Mouse (Mus musculus) spleen, embryonic (tissue): Measurements from ENCODE around the gene Fbxl2.

Experiments used
- CTCF ChIA-PET: fragments of 350-600 bp; sonication (Branson Sonifier 250); formaldehyde crosslinking; loops from one replicate; lab custom pipeline; 2022; lab: Charles Lee

Gene Fbxl2

GRCm38 (mm10) chr9:114019012-114019762 lies 26.8 kb downstream of the Fbxl2 start:
- CTCF ChIA-PET, result no interaction called here

GRCm38 (mm10) chr9:114016402-114016801 lies 29.6 kb downstream of the Fbxl2 start:
- CTCF ChIA-PET, result interaction anchor here (0.5 kb wide), 1 partner anchor 1311 kb away, joined by 13 read pairs; no protein-coding TSS in a partner anchor

DNA sequence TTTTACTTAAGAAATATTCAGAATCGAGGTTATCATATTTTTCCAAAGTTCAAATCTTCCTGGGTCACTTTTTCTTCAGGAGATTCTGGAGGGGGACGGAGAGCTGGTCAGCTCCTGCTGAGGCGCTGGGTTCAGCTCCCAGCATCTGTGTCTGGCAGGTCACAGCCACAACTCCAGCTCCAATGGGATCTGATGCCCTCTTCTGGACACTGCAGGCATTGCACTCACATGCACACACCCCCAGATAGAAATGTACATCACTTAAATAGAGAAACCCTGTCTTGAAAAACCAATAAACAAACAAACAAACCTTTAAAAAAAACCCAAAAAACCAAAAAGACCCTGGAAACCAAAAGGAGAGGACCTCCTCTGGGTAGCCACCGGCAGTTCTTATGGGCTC lies 30.3 kb downstream of the Fbxl2 start:
- CTCF ChIA-PET, result no interaction called here

- CTCF ChIA-PET, result no interaction called here
Observed at GRCm38 (mm10) chr9:114014034-114014433, 32.0 kb downstream of the Fbxl2 start.

DNA sequence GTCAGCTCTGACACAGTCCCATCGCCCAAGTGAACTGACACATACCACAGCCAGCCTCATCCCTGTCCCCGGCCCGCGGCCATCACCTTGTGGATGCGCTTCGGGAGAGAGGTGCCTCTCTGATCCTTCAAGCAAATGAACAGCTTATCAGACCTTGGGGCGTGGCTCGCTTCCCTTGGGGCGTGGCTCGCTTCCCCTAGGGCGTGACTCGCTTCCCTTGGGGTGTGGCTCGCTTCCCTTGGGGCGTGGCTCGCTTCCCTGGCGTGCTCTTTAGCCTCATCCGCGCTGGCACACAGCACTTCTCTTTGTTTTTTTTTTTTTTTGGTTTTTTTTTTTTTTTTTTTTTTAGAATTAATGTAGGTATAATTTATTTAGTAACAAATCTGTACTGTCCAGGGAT lies 34.8 kb downstream of the Fbxl2 start:
- CTCF ChIA-PET, result no interaction called here

GRCm38 (mm10) chr9:114009526-114009925 lies 36.5 kb downstream of the Fbxl2 start:
- CTCF ChIA-PET, result no interaction called here

- CTCF ChIA-PET, result no interaction called here
Observed at GRCm38 (mm10) chr9:114007850-114008350, 38.1 kb downstream of the Fbxl2 start.

GRCm38 (mm10) chr9:114006801-114007200 lies 39.2 kb downstream of the Fbxl2 start:
- CTCF ChIA-PET, result no interaction called here

- CTCF ChIA-PET, result no interaction called here
Observed at GRCm38 (mm10) chr9:113998311-113998710, 47.7 kb downstream of the Fbxl2 start.

DNA sequence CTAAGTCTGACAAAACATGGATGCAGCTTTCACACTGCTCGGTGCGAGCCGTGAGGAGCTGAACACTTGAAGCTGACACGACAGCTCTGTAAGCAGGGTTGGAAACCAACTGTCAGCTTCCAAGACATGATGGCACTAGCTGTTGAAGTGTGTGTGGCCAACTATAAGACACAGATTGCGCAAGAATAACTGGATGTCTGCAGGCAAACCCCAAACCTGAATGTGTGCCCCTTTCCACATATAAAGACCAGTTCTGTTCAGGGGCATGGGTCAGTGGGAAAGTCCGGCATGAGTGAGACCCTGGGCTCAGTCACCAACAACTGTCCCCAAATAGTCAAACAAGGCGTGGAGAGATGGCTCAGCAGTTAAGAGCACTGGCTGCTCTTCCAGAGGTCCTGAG lies 53.2 kb downstream of the Fbxl2 start:
- CTCF ChIA-PET, result no interaction called here

GRCm38 (mm10) chr9:113990547-113991248 lies 55.3 kb downstream of the Fbxl2 start:
- CTCF ChIA-PET, result interaction anchor here (0.7 kb wide), 1 partner anchor 144 kb away, joined by 3 read pairs; no protein-coding TSS in a partner anchor

- CTCF ChIA-PET, result no interaction called here
Observed at GRCm38 (mm10) chr9:113984946-113985620, 60.9 kb downstream of the Fbxl2 start.

GRCm38 (mm10) chr9:113982883-113983670 lies 62.9 kb downstream of the Fbxl2 start:
- CTCF ChIA-PET, result no interaction called here

DNA sequence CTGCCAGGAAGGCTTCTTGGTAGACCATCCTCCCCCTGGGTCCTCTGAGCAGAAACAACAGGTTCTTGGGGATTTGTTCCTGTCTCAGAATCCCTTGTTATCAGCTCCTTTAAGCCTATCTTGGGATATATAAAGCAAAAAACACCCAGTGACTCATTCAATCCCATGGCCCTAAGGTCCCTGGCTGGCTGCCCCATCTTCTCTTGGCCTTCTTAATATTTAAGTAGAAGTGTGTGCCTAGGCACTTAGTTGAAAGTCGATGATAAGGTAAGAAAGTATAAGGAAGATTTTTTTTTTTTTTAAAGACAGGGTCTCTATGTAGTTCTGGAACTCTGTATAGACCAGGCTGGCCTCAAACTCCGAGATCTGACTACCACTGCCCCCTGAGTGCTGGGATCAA lies 63.5 kb downstream of the Fbxl2 start:
- CTCF ChIA-PET, result no interaction called here

DNA sequence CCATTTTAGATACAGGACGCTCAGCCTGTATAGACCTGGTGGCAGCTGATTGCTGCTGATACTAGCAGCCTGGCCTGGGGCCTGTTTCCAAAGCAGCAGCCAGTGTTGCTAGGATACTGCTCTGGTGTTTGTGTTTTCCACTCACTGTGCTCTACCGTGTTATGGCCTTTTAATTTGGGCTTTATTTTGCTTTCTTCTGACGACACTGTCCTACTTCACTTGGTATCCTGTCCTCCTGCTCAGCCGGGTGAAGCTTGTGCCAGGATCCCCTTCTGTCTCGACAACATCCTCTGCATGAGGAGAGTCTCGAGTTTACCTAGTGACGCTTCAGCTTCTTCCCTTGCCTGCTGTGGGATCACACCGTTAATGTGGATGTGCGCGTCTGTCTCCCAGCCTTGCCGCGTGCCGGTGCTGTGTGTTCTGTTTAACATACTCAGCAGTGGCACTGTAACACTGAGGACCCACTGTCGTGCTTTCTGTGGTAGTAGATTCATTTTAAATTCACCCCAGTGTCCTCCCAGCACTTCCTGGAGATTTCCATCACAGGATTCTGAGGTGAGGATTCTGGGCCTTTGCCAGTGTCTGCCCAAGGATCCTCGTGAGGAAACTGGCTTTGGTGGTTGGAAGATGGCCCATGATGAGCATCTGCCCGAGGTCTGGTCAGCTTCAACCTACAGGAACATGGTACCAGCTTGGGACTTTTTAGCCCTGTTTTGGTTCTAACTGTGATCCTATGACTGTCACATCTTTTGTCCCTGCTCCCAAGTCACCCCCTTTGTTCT lies 64.7 kb downstream of the Fbxl2 start:
- CTCF ChIA-PET, result no interaction called here

- CTCF ChIA-PET, result no interaction called here
Observed at GRCm38 (mm10) chr9:113979356-113979755, 66.6 kb downstream of the Fbxl2 start.

DNA sequence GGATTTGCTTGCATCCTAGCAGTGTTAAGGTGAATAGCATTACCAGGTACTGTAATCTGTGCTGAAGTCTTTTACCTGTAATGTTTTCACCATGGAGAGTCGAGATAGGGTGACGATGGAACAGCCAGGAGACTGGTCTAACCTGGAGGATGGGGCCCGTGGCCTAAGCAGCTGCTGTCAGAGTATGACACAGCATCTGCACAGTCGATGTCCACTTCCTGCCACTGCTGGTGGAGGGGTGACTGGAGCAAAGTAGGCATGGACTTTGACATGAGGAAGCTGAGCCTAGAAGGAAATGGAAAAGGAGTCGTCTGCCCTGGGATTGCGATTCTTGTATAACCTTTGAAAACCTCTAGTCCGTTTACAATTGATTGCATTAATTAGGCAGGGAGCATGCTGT lies 67.3 kb downstream of the Fbxl2 start:
- CTCF ChIA-PET, result no interaction called here

GRCm38 (mm10) chr9:113977225-113977840 lies 68.7 kb downstream of the Fbxl2 start:
- CTCF ChIA-PET, result no interaction called here

- CTCF ChIA-PET, result no interaction called here
Observed at GRCm38 (mm10) chr9:113976264-113976663, 69.7 kb downstream of the Fbxl2 start.

DNA sequence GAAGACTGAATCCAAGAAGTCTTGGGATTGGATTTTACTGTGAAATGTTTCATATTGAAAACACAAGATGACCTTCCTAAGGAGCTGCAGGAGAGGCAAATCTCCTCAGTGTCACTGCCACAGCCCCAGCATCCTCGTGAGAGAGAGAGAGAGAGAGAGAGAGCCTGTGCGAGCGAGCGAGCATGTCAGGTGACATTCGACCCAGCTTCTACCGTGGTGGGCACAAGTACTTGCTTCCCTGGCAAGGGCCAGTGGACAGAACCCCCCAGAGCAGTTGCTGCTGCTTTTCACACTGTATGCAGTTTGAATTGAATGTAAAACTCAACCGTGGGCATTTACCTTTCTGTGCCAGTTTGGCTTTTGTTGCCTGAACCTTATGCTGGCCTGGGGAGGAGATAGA lies 70.5 kb downstream of the Fbxl2 start:
- CTCF ChIA-PET, result no interaction called here
